Mouse (Mus musculus) stomach, embryonic 16.5 days (tissue): ENCODE measurements around the gene Ngdn. TPM values are rescaled to one million over a fixed set of nuclear protein-coding genes. Genes with fewer than 3 reads are reported as not detected.
A peak's percentile ranks its signal among the peaks of the same experiment; 100 is the strongest.
"Not testable (repeated sequence)": the region's sequence is repeated elsewhere in the genome, so short reads cannot be mapped to it uniquely, and the experiment has no call there.

Experiments used
- ATAC-seq: fragments of 200-750 bp; cut with Nextera tagmentation; 2 replicates; pipeline ENCODE4 v1.8.0; 2017; ENCODE audit warnings: moderate number of reproducible peaks, moderate TSS enrichment; ENCODE audit not compliant: insufficient read depth, low FRiP score
- H3K27ac ChIP-seq: fragments of 300-500 bp; sonication (generic); 2 replicates; pipeline ENCODE4 v1.5.1; 2014; ENCODE audit warnings: low read length
- H3K27me3 ChIP-seq: fragments of 300-500 bp; sonication (generic); 2 replicates; pipeline ENCODE4 v1.6.1; 2014; ENCODE audit warnings: low read length, control low read depth, mixed read lengths; ENCODE audit not compliant: control insufficient read depth, insufficient read depth
- H3K36me3 ChIP-seq: fragments of 300-500 bp; sonication (generic); 2 replicates; pipeline ENCODE4 v1.6.1; 2014; ENCODE audit warnings: low read length; ENCODE audit not compliant: control insufficient read depth, insufficient read depth
- H3K4me1 ChIP-seq: fragments of 300-500 bp; sonication (generic); 2 replicates; pipeline ENCODE4 v1.6.1; 2014; ENCODE audit warnings: low read length, control low read depth, mixed read lengths; ENCODE audit not compliant: control insufficient read depth, insufficient read depth
- H3K4me2 ChIP-seq: fragments of 300-500 bp; sonication (generic); 2 replicates; pipeline ENCODE4 v1.6.1; 2014; ENCODE audit warnings: low read depth, low read length, mixed read lengths
- H3K4me3 ChIP-seq: fragments of 300-500 bp; sonication (generic); replicated peaks from 2 replicates; pipeline ENCODE4 v1.5.1; 2014; ENCODE audit warnings: mild to moderate bottlenecking, low read length
- H3K9ac ChIP-seq: fragments of 300-500 bp; sonication (generic); 2 replicates; pipeline ENCODE4 v1.6.1; 2014; ENCODE audit warnings: low read length
- H3K9me3 ChIP-seq: fragments of 300-500 bp; sonication (generic); replicated peaks from 2 replicates; pipeline ENCODE4 v1.6.1; 2016; ENCODE audit warnings: low read length, control low read depth; ENCODE audit not compliant: control insufficient read depth
- WGBS: fragments of 180-500 bp; shearing (Covaris S2); extraction: QIAGEN DNeasy Blood & Tissue Kit; methylation state at CpG from one replicate; pipeline ENCODE4 v1.1.7; 2014; 5-methylcytosine and 5-hydroxymethylcytosine counted together
- polyA plus RNA-seq: library from polyadenylated mRNA; unstranded; fragments of >200 nt; fragmentation: Nextera tagmentation; extraction: Ambion mirVana; gene quantifications from 2 replicates; pipeline ENCODE4 v1.2.1, GENCODE M21; 2015

Gene Ngdn
- polyA plus RNA-seq, 1 experiment from 2014 or later, result 74.9 TPM

GRCm38 (mm10) chr14:54996793-54997192 is 18.5 kb upstream of the Ngdn start:
- Histone ChIP-seq H3K9ac (no peak overlapping the region), H3K4me1 (peaks cover 23% of the 10 kb centered on the region), H3K27ac (peak overlapping the region; percentile 65), H3K4me2 (no peak overlapping the region), H3K4me3 (no peak overlapping the region), H3K36me3 (no peaks in the 10 kb centered on the region), H3K27me3 (no peaks in the 10 kb centered on the region), H3K9me3 (no peaks in the 10 kb centered on the region)
- ATAC-seq, result peak; percentile 38; the same call in 1 of the 2 replicates
- WGBS, result 60% methylated on average over 9 of the region's 9 CpGs

GRCm38 (mm10) chr14:54997297-54997696 is 18.0 kb upstream of the Ngdn start:
- H3K27me3 ChIP-seq, result no peaks in the 10 kb centered on the region
- H3K4me2 ChIP-seq, result no peak overlapping the region
- no peak overlapping the region for H3K9ac ChIP-seq
- peaks cover 23% of the 10 kb centered on the region for H3K4me1 ChIP-seq
- 53% methylated on average over 4 of the region's 4 CpGs for WGBS
- H3K36me3 ChIP-seq, result no peaks in the 10 kb centered on the region
- no peaks in the 10 kb centered on the region for H3K9me3 ChIP-seq
- peak overlapping the region; percentile 65 for H3K27ac ChIP-seq
- no peak overlapping the region for H3K4me3 ChIP-seq
- ATAC-seq, result no peak

GRCm38 (mm10) chr14:54998680-54999079 is 16.6 kb upstream of the Ngdn start:
- no peak for ATAC-seq
- no peak overlapping the region for H3K4me3 ChIP-seq
- no peak overlapping the region for H3K9ac ChIP-seq
- peaks cover 26% of the 10 kb centered on the region for H3K4me1 ChIP-seq
- H3K4me2 ChIP-seq, result no peak overlapping the region
- H3K27ac ChIP-seq, result no peak overlapping the region
- H3K27me3 ChIP-seq, result no peaks in the 10 kb centered on the region
- H3K9me3 ChIP-seq, result no peaks in the 10 kb centered on the region
- no peaks in the 10 kb centered on the region for H3K36me3 ChIP-seq

- H3K27ac ChIP-seq, H3K27me3 ChIP-seq, ATAC-seq, H3K36me3 ChIP-seq, H3K4me2 ChIP-seq, H3K9me3 ChIP-seq, H3K4me3 ChIP-seq, H3K9ac ChIP-seq: not testable (repeated sequence)
- peaks cover 16% of the 10 kb centered on the region for H3K4me1 ChIP-seq
- WGBS, result 75% methylated on average over 5 of the region's 5 CpGs
Observed at GRCm38 (mm10) chr14:54999868-55000267, 15.4 kb upstream of the Ngdn start.

- WGBS, result 80% methylated on average over 6 of the region's 6 CpGs
- ATAC-seq, result no peak
- Histone ChIP-seq H3K4me3 (no peak overlapping the region), H3K4me1 (peaks cover 10% of the 10 kb centered on the region), H3K27ac (no peak overlapping the region), H3K36me3 (no peaks in the 10 kb centered on the region), H3K9ac (no peak overlapping the region), H3K4me2 (no peak overlapping the region), H3K9me3 (no peaks in the 10 kb centered on the region), H3K27me3 (no peaks in the 10 kb centered on the region)
Observed at GRCm38 (mm10) chr14:55000814-55001213, 14.4 kb upstream of the Ngdn start.

GRCm38 (mm10) chr14:55001446-55001845 is 13.8 kb upstream of the Ngdn start:
- H3K9ac ChIP-seq, result no peak overlapping the region
- WGBS, result 97% methylated on average over 2 of the region's 2 CpGs
- no peaks in the 10 kb centered on the region for H3K27me3 ChIP-seq
- no peaks in the 10 kb centered on the region for H3K9me3 ChIP-seq
- no peak overlapping the region for H3K27ac ChIP-seq
- ATAC-seq, result no peak
- H3K4me3 ChIP-seq, result no peak overlapping the region
- H3K4me2 ChIP-seq, result no peak overlapping the region
- H3K36me3 ChIP-seq, result no peaks in the 10 kb centered on the region
- H3K4me1 ChIP-seq, result peaks cover 10% of the 10 kb centered on the region

- ATAC-seq, result no peak
- no peak overlapping the region for H3K27ac ChIP-seq
- no peaks in the 10 kb centered on the region for H3K9me3 ChIP-seq
- no peak overlapping the region for H3K4me3 ChIP-seq
- no peak overlapping the region for H3K4me2 ChIP-seq
- no peaks in the 10 kb centered on the region for H3K36me3 ChIP-seq
- peaks cover 10% of the 10 kb centered on the region for H3K4me1 ChIP-seq
- 32% methylated on average over 12 of the region's 12 CpGs for WGBS
- H3K9ac ChIP-seq, result no peak overlapping the region
- H3K27me3 ChIP-seq, result no peaks in the 10 kb centered on the region
Observed at GRCm38 (mm10) chr14:55001938-55002686, 13.1 kb upstream of the Ngdn start.

GRCm38 (mm10) chr14:55002687-55003120 is 12.6 kb upstream of the Ngdn start:
- no peak overlapping the region for H3K4me2 ChIP-seq

GRCm38 (mm10) chr14:55003878-55004855 is 11.1 kb upstream of the Ngdn start:
- peaks cover 10% of the 10 kb centered on the region for H3K4me1 ChIP-seq
- no peak overlapping the region for H3K4me3 ChIP-seq
- peak overlapping the region; percentile 17; the same call in 1 of the 2 replicates for H3K27ac ChIP-seq
- no peak overlapping the region for H3K9ac ChIP-seq
- H3K4me2 ChIP-seq, result no peak overlapping the region
- H3K36me3 ChIP-seq, result no peaks in the 10 kb centered on the region
- WGBS, result 70% methylated on average over 18 of the region's 18 CpGs
- peak; percentile 23; the same call in 1 of the 2 replicates for ATAC-seq
- H3K9me3 ChIP-seq, result no peaks in the 10 kb centered on the region
- H3K27me3 ChIP-seq, result no peaks in the 10 kb centered on the region

More at GRCm38 (mm10) chr14:55002687-55003120, 12.6 kb upstream of the Ngdn start:
- H3K4me1 ChIP-seq, result peaks cover 10% of the 10 kb centered on the region
- no peaks in the 10 kb centered on the region for H3K9me3 ChIP-seq
- H3K27ac ChIP-seq, result no peak overlapping the region
- H3K36me3 ChIP-seq, result no peaks in the 10 kb centered on the region
- H3K9ac ChIP-seq, result no peak overlapping the region
- WGBS, result 42% methylated on average over 7 of the region's 7 CpGs
- H3K27me3 ChIP-seq, result no peaks in the 10 kb centered on the region
- ATAC-seq, result no peak
- H3K4me3 ChIP-seq, result no peak overlapping the region
